Mouse (Mus musculus): ENCODE measurements around the gene Bnip2.
A peak's percentile ranks its signal among the peaks of the same experiment; 100 is the strongest.

The Bnip2 gene

GRCm38 (mm10) chr9:70046255-70046654, 57.0 kb downstream of the Bnip2 start:
- no peak for TF ChIP-seq CTCF (conservative IDR thresholded peaks at IDR 0.05; ENCODE audit: low read length)
- no peak for TF ChIP-seq NANOG (IDR thresholded peaks at IDR 0.05; ENCODE audit: borderline replicate concordance, low read length)
- TF ChIP-seq POU5F1 (IDR thresholded peaks at IDR 0.05; ENCODE audit: borderline replicate concordance, low read length), result no peak

GRCm38 (mm10) chr9:70047839-70048238, 58.6 kb downstream of the Bnip2 start:
- H3K36me3 ChIP-seq (ENCODE audit: insufficient read depth, low read length), result no peaks in the 10 kb centered on the region
- H3K9me3 ChIP-seq (ENCODE audit: low read length), result no peaks in the 10 kb centered on the region
- peaks cover 67% of the 10 kb centered on the region for H3K4me1 ChIP-seq (replicated peaks; ENCODE audit: low read depth, low read length)
- no peak for TF ChIP-seq POU5F1 (IDR thresholded peaks at IDR 0.05; ENCODE audit: borderline replicate concordance, low read length)
- peak; percentile 39; the same call in 1 of the 2 replicates for TF ChIP-seq NANOG (IDR thresholded peaks at IDR 0.05; ENCODE audit: borderline replicate concordance, low read length)
- no peak for TF ChIP-seq CTCF (conservative IDR thresholded peaks at IDR 0.05; ENCODE audit: low read length)
- H3K27me3 ChIP-seq (ENCODE audit: insufficient read depth, low read length), result no peaks in the 10 kb centered on the region
- H3K4me3 ChIP-seq (replicated peaks; ENCODE audit: low read length), result 0 out of 2 replicates have a peak overlapping the region, but pooled peaks have one; percentile 2

More at GRCm38 (mm10) chr9:70046255-70046654, 57.0 kb downstream of the Bnip2 start:
- H3K36me3 ChIP-seq (ENCODE audit: insufficient read depth, low read length), result no peaks in the 10 kb centered on the region
- no peaks in the 10 kb centered on the region for H3K27me3 ChIP-seq (ENCODE audit: insufficient read depth, low read length)
- H3K4me3 ChIP-seq (replicated peaks; ENCODE audit: low read length), result no peak overlapping the region
- H3K4me1 ChIP-seq (replicated peaks; ENCODE audit: low read depth, low read length), result peaks cover 76% of the 10 kb centered on the region
- H3K9me3 ChIP-seq (ENCODE audit: low read length), result no peaks in the 10 kb centered on the region

DNA sequence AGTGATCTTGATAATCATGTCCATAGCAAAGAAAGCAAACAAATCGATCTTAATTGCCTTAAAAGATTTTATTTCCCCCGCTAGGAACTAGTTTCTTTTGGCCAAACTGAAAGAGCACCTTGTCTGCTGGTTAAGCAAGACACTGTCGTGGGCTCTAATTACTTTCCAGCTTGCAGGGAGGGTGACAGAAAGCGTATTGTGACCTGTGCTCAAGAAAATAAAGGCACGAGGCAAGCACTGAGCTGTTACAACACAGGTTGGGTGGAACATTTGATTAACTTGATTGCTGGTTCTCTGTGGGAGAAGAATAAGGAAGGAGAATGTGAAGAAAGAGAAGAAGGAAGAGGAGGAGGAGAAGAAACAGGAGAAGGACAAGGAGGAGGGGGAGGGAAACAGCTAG, 59.0 kb downstream of the Bnip2 start:
- Histone ChIP-seq H3K4me3 (replicated peaks; ENCODE audit: low read length) (peak overlapping the region; percentile 61), H3K4me1 (replicated peaks; ENCODE audit: low read depth, low read length) (peaks cover 62% of the 10 kb centered on the region), H3K27me3 (ENCODE audit: insufficient read depth, low read length) (no peaks in the 10 kb centered on the region), H3K9me3 (ENCODE audit: low read length) (no peaks in the 10 kb centered on the region), H3K36me3 (ENCODE audit: insufficient read depth, low read length) (no peaks in the 10 kb centered on the region)
- no peak for TF ChIP-seq POU5F1 (IDR thresholded peaks at IDR 0.05; ENCODE audit: borderline replicate concordance, low read length)
- TF ChIP-seq NANOG (IDR thresholded peaks at IDR 0.05; ENCODE audit: borderline replicate concordance, low read length), result no peak
- no peak for TF ChIP-seq CTCF (conservative IDR thresholded peaks at IDR 0.05; ENCODE audit: low read length)

- TF ChIP-seq POU5F1 (IDR thresholded peaks at IDR 0.05; ENCODE audit: borderline replicate concordance, low read length), result no peak
- TF ChIP-seq CTCF (conservative IDR thresholded peaks at IDR 0.05; ENCODE audit: low read length), result no peak
- TF ChIP-seq NANOG (IDR thresholded peaks at IDR 0.05; ENCODE audit: borderline replicate concordance, low read length), result no peak
- peaks cover 58% of the 10 kb centered on the region for H3K4me1 ChIP-seq (replicated peaks; ENCODE audit: low read depth, low read length)
Measured at GRCm38 (mm10) chr9:70048751-70049415, 59.6 kb downstream of the Bnip2 start.

DNA sequence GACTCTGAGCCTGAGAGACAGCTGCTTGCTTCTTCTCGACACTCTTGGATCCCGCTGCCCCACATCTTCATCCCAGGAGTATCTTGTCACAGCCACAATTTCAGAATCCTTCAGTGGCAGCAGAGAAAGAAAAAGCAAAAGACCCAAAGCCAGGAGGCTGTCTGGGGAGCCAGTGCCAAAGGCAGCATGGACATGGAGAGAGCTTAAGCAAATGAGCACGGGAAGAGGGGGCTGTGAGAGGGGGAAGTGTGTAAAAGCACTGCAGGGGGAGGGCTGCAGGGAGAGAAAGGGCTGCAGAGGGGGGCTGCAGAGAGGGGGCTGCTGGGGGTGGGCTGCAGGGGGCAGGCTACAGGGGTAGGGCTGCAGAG, 60.1 kb downstream of the Bnip2 start:
- H3K27me3 ChIP-seq (ENCODE audit: insufficient read depth, low read length), result no peaks in the 10 kb centered on the region
- no peaks in the 10 kb centered on the region for H3K36me3 ChIP-seq (ENCODE audit: insufficient read depth, low read length)
- TF ChIP-seq NANOG (IDR thresholded peaks at IDR 0.05; ENCODE audit: borderline replicate concordance, low read length) (no peak), POU5F1 (IDR thresholded peaks at IDR 0.05; ENCODE audit: borderline replicate concordance, low read length) (no peak)
- H3K9me3 ChIP-seq (ENCODE audit: low read length), result no peaks in the 10 kb centered on the region
- peak overlapping the region; percentile 61 for H3K4me3 ChIP-seq (replicated peaks; ENCODE audit: low read length)
- peaks cover 56% of the 10 kb centered on the region for H3K4me1 ChIP-seq (replicated peaks; ENCODE audit: low read depth, low read length)

More at GRCm38 (mm10) chr9:70048751-70049415, 59.6 kb downstream of the Bnip2 start:
- Histone ChIP-seq H3K4me3 (replicated peaks; ENCODE audit: low read length) (peak overlapping the region; percentile 61), H3K36me3 (ENCODE audit: insufficient read depth, low read length) (no peaks in the 10 kb centered on the region), H3K9me3 (ENCODE audit: low read length) (no peaks in the 10 kb centered on the region), H3K27me3 (ENCODE audit: insufficient read depth, low read length) (no peaks in the 10 kb centered on the region)

- Histone ChIP-seq H3K4me3 (replicated peaks; ENCODE audit: low read length) (0 out of 2 replicates have a peak overlapping the region, but pooled peaks have one; percentile 26), H3K36me3 (ENCODE audit: insufficient read depth, low read length) (no peaks in the 10 kb centered on the region), H3K27me3 (ENCODE audit: insufficient read depth, low read length) (no peaks in the 10 kb centered on the region), H3K4me1 (replicated peaks; ENCODE audit: low read depth, low read length) (peaks cover 56% of the 10 kb centered on the region), H3K9me3 (ENCODE audit: low read length) (no peaks in the 10 kb centered on the region)
- TF ChIP-seq NANOG (IDR thresholded peaks at IDR 0.05; ENCODE audit: borderline replicate concordance, low read length), result no peak
- no peak for TF ChIP-seq POU5F1 (IDR thresholded peaks at IDR 0.05; ENCODE audit: borderline replicate concordance, low read length)
- TF ChIP-seq CTCF (conservative IDR thresholded peaks at IDR 0.05; ENCODE audit: low read length), result no peak
Measured at GRCm38 (mm10) chr9:70049839-70050238, 60.6 kb downstream of the Bnip2 start.

DNA sequence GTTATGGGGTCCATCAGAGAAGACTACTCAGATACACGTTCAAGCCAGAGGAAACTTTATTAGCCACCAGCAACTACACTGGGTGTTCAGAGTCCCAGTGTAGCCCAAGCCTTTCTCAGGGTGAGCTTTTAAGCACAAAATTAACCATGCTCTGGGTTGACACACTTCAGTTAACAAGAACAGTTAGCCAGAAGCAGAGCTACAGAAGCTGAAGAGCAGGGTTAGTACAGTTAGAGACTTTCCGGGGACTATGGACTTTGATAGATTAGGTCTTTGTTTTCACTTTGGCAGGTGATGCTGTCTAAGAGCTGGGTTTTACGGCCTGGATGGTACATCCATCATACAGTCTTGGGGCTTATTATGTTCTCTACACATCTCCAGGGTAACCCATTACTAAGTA, 63.5 kb downstream of the Bnip2 start:
- TF ChIP-seq NANOG (IDR thresholded peaks at IDR 0.05; ENCODE audit: borderline replicate concordance, low read length) (no peak), CTCF (conservative IDR thresholded peaks at IDR 0.05; ENCODE audit: low read length) (no peak), POU5F1 (IDR thresholded peaks at IDR 0.05; ENCODE audit: borderline replicate concordance, low read length) (no peak)
- H3K4me3 ChIP-seq (replicated peaks; ENCODE audit: low read length), result no peak overlapping the region
- no peaks in the 10 kb centered on the region for H3K27me3 ChIP-seq (ENCODE audit: insufficient read depth, low read length)
- H3K36me3 ChIP-seq (ENCODE audit: insufficient read depth, low read length), result no peaks in the 10 kb centered on the region
- H3K9me3 ChIP-seq (ENCODE audit: low read length), result no peaks in the 10 kb centered on the region
- peaks cover 32% of the 10 kb centered on the region for H3K4me1 ChIP-seq (replicated peaks; ENCODE audit: low read depth, low read length)

DNA sequence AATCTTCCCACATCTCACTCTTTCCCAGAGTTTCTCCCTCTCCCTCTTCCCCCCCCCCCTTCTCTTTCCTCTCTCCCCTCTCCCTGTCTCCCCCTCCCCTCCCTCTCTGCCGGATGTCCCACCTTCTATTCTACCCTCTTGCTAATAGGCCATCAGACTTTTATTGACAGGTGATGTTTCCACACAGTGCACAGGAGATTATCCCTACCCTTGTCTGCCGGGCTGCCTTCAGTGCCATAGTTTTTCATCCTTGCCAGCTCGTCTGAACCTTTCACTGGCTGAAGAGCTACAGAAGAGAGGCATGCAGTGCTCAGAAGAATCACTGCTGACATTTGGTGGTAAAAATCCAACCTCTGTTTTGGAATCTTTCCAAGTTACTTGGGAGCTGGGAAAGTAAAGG, 64.1 kb downstream of the Bnip2 start:
- H3K27me3 ChIP-seq (ENCODE audit: insufficient read depth, low read length), result no peaks in the 10 kb centered on the region
- H3K4me1 ChIP-seq (replicated peaks; ENCODE audit: low read depth, low read length), result peaks cover 26% of the 10 kb centered on the region
- TF ChIP-seq POU5F1 (IDR thresholded peaks at IDR 0.05; ENCODE audit: borderline replicate concordance, low read length) (no peak), CTCF (conservative IDR thresholded peaks at IDR 0.05; ENCODE audit: low read length) (no peak), NANOG (IDR thresholded peaks at IDR 0.05; ENCODE audit: borderline replicate concordance, low read length) (no peak)
- no peaks in the 10 kb centered on the region for H3K9me3 ChIP-seq (ENCODE audit: low read length)
- H3K36me3 ChIP-seq (ENCODE audit: insufficient read depth, low read length), result no peaks in the 10 kb centered on the region
- no peak overlapping the region for H3K4me3 ChIP-seq (replicated peaks; ENCODE audit: low read length)
